Mouse (Mus musculus) heart, postnatal 25 days (tissue): ENCODE results near the gene Map10. TPM values are rescaled to one million over a fixed set of nuclear protein-coding genes. Genes with fewer than 3 reads are reported as not detected.
A peak's percentile ranks its signal among the peaks of the same experiment; 100 is the strongest.

ENCODE experiments used
- DNase-seq: peaks from one replicate; pipeline ENCODE4 v3.0.0; 2022; ENCODE audit warnings: low spot score
- intact Hi-C: fragments of 180-260 bp; cut with DNase I; formaldehyde crosslinking; loops from one replicate; pipeline ENCODE4 v1.15.1; 2025
- total RNA-seq, 2 experiments: library from RNA; stranded (reverse); gene quantifications; 2 replicates each; pipeline ENCODE4 v1.2.3; 2021

Gene Map10
- total RNA-seq, 2 experiments from 2014 or later: 5.2 to 5.8 TPM

DNA sequence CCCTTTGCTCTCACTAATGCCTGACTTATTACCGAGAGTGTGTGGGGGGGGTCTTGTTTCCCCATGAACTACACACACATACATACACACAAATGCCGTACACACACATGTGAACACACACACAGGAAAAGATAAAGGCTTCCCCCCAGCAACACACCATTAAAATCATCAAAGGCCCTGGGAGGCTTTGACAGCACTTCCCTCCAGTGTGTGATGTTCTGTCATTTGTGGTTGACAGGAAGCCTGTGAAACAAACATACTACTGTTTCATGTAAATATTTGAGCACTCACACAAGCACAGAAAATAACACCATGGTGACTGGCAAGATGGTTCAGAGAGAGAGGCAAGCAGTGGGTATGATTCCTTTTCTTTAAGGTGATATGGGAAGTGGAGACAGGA, 2.4 kb upstream of the Map10 start:
- intact Hi-C loops: loop anchor here (5.0 kb wide), 2 partner anchors 55 to 90 kb away; no protein-coding TSS in a partner anchor
- DNase-seq: no peak

DNA sequence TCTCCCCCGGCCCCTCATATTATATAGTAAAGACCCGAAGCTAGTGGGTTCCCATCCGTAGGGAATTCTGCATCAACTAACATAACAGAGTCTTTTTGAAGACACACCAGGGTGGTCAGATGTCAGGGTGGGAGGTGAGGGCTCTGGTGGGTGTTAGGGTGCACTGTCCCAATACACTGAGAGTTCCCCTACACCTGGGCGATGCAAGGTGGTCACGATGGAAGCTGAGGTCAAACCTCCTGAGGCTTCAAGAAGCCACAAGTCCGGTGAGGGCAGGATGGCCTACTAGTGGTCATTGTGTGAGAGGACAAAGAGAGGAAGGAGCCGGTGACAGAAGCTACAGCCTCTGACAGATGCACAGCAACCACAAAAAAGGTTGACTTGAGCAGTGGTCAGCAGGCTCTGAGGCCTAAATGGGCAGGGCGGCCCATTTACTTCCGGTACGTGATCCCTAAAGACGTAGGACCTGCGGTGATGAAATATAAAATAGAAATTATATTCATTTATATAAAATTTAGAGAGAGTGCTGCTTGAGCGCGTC, 389 bp upstream of the Map10 start:
- intact Hi-C loops: loop anchor here (5.0 kb wide), 2 partner anchors 53 to 92 kb away; no protein-coding TSS in a partner anchor
- no peak for DNase-seq

DNA sequence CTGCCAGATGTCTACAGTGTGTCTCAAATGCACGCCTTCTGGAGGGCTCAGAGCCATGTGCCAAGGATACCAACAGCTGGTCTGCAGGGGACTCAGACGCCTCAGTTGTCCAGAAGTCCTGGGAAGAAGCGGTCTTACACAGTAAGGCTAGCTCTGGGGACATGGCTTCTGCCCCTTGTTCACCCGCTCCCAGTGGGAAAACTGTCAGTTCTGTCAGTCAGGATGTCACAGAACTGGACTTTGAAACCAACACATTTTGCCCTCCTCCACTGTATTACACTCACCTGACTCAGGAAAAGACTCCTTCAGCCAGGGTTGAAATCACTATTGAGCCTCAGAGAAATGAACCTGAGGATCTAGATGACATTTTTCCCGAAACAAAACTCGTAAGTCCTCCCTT, 802 bp downstream of the Map10 start:
- DNase-seq: no peak
- intact Hi-C loops: no loop called here

DNA sequence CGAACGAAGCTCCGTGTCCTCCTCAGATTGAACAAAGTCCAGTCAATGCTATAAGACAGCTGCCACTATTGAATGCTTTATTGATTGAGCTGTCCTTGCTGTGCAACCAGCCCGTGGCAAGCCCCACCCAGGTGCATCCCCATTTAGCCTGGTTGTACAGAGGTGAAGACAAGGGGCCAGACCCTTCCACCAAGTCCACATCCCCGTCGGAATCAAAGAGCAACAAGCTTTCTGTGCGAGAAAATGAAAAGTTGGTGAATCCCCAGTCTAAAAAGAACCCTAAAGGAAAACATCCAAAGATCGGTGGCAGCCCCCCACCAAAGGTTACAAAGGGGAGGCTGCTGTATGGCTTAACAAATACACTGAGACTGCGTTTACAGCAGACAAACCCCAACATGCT, 1.3 kb downstream of the Map10 start:
- intact Hi-C loops: no loop called here
- no peak for DNase-seq

DNA sequence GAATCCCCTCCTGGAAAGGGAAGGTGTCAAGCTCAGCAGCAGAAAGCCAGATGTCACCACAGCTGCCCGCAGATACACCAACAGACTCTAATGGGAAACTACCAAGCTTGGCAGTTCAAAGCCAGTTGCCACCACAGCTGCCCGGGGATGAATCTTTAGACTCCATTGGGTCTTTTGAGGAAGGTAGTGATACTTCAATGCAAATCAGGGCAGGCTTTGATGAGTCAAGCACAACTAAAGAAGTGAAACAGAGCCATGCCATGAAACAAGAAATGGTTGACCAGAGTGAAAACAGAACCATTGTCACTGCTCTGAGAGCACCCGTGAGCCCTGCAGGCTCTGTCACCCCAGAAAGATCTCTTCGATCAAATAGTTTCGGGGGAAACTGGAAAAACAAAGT, 1.8 kb downstream of the Map10 start:
- no peak for DNase-seq
- intact Hi-C loops: no loop called here

DNA sequence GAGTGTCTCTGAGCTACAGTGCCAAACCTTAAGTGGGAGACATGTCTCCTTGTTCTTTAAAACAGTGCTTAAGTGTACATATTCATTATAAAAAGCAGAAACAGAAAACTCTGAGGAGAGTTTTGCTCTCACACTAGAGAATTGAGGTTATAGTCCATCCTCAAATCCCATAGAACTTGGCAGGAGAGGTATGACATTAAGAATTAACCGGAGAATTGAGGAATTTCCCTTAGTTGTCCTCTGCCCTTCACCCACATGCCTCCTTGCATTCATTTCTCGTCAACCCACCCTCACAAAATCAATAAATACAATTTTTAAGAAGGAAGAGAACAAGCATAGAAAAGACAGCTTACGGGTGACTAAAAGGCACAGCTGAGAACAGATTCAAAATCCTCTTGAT, 6.2 kb downstream of the Map10 start:
- DNase-seq: no peak
- intact Hi-C loops: no loop called here

DNA sequence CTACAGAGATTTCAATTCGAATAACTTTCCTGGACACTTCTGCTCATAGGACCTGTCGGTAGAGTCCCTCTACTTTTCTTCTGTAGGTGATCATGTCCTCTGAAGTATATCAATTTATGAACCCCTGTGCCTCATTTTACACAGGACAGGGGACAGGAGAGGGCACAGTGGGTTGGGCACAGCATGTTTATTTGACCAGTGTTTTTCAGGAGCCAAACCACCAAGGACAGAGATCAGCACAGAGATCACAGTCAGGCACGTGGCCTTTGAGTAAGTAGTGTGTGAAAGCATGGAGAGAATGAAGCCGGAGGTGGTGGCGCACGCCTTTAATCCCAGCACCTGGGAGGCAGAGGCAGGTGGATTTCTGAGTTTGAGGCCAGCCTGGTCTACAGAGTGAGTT, 7.9 kb downstream of the Map10 start:
- DNase-seq: no peak
- intact Hi-C loops: no loop called here

DNA sequence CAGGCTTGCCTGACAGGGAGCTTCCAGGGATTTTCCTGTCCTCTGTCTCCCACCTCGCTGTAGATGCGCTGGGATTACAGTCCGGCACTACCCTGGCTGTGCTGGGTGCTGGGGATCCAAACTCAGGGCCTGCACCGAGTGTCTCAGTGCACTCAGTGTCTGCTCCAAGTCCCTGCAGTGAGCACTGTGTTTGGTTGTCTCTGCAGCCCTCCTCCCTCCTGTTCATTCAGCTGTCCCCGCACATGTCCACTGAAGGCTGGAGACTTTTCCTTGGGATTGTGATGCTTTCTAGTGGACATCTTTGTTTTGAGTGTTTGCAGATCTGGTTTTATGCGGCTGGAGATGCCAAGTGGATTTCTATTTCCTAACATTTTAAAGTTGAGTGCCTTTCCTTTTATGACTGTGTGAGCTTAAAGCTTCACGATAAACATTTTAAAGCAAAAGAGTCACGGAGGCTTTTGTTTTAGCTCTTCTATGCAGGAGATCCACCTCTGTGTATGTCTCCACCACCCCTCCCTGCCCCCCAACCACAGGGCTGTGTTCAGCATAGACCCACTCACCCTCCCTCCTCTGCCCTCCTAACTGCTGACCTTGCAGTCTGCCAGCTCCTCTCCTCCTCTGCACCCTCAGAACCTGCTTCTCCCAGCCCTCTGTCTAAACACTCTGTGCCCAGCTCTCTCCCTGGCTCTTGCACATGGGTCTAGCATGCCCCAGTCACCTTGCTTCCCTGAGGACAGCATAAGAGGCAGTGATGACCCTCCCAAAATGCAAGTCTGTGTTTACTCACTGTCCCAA, 9.4 kb downstream of the Map10 start:
- no peak for DNase-seq
- intact Hi-C loops: no loop called here

DNA sequence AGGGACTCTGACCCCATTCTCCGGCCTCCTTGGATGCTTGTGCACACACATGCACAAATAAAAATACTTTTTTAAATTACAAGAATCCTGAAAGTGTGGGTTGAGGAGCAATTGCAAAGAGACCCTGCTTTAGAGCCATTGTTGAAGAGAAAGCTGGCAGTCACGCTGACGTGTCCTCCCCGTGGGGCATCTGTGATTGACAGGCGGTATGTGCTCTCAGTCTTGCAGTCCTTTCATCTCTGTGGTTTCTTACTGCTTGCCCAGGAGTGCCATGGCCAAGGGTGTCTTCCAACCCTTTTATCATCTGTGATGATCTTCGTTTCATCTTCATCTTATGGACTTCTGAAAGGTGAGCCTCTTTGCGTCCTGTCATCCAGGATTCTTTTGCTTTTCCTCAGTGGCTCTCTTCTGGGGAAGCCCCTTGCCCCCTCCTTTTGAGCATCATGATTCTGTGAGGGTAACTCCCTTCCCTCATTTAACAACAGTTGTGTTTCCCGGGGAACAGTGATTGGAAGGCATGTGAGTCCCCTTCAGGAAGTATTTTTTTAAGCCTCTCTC, 11.3 kb downstream of the Map10 start:
- intact Hi-C loops: no loop called here
- DNase-seq: no peak

DNA sequence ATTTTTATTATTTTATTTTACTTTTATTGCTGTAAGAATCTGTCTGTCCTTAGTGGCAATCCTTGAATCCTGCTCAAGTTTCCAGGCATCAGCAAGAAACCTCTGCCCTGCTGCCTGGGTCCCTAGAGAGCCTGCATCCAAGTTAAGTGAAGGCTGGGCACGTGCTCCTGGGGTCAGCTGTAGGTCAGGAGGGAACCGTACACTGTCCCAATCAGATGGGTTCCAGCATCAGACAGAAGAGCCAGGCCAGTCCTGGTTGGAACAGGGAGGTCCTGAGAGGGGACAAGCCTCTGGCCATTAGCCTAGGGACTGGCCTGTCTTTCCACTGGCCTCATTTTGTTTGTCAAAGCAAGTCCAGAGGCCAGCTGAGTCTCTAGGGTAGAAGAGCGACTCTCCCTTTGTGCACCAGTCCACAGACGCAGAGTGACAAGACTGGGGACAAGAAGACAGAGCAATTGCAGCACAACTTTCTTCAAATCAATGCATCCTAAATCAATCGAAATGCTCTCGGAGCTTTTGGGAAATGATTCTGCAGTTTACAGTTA, 15.7 kb downstream of the Map10 start:
- intact Hi-C loops: no loop called here
- DNase-seq: no peak

DNA sequence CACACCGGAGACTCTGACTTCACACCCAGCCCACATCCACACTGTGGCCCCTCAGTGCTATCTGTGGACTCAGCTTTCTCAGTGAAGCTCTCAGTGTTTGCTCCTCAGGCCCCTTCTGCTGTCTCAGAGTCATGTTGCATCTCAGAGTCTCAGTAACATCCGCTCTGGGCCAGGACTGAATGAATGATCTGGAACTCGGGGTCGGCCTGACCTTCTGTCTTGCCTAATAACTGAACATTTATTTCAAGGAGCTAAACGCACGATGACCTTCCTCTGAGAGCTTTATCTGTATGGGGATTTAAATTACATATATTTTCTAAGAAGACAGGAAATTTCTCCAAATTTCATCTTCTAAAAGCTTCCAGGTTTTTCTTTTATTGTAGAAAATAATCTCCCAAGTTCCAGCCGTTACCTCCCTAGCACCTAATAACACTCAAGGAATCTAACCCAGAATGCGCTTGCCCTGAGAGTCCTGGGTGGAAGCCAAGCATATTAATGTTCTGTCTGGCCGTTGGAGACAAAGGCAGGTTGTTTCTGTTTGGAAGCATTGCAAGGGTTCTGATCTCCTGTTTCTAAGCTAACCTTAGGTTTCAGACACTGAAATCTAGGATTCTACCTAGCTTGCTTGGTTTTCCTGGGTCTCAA, 16.7 kb downstream of the Map10 start:
- DNase-seq: no peak
- intact Hi-C loops: no loop called here

DNA sequence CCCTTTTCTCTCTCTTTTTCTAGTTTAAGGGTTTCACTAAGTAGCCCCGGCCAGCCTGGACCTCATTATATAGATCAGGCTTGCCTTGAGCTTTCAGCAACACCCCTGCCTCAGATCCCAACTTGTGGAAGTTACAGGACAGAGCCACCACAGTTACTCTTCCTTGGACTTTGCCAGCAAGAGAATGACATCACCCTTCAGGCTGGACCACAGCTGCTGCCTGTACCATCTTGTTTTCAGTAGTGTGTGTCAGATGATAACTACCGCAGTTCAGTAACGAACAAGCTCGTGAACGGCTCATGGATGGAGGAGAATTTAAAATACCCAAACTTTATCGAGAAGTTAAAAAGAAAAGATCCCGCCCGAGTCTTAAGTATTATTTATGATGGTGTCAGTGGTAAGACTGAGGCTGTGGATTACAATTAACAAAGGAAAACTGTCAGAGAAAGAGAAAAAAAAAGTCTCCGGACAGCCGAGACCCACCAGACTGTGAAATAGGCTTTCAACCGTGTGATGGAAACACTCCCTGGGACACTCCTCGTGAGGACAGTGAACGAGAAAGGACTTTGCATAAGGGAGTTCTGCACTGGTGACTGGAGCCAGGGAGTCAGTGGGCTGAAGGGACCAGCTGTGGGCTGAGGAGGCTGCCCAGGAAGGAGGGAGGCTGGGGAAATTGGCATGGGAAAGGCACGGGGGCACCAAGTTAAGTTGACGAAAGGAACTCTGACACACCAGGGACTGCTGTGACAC, 20.7 kb downstream of the Map10 start:
- no peak for DNase-seq
- intact Hi-C loops: no loop called here

DNA sequence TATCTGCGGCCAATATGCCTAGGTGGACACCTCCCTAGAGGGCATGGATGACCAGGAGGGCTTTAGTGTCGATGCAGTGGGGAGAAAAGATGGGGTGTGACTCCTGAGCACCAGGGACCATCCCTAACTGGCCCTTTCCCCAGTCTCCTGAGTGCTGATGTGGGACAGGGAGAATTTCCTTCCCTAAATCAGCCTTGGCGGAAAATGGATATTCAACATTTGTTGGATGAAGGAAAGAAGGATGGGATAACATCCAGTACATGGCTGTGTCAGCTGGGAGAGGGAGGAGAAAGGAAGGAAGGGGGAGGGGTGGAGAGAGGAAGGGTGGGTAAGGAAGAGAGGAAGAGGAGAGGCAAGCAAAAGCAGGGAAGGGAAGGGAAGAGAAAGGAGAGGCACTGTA, 21.3 kb downstream of the Map10 start:
- DNase-seq: peak; percentile 20
- intact Hi-C loops: no loop called here

DNA sequence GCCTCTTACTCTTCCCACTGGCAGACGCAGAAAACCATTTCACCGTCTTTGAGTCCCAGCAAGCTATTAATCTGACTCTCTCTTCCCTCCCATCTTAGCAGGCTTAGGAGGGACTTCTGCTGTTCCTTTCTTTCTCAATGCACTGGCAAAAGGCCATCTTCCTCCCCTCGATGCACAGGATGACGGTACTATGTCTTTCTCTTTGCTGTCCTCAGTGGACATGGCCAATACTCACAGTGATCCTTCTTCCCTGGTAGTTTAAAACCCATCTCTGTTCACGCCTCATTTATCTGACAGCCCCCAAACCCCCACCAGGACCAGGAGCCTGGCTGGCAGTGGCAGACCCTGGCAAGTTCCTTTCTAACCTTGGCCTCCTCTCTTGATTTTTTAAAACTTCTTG, 22.8 kb downstream of the Map10 start:
- DNase-seq: no peak
- intact Hi-C loops: no loop called here

DNA sequence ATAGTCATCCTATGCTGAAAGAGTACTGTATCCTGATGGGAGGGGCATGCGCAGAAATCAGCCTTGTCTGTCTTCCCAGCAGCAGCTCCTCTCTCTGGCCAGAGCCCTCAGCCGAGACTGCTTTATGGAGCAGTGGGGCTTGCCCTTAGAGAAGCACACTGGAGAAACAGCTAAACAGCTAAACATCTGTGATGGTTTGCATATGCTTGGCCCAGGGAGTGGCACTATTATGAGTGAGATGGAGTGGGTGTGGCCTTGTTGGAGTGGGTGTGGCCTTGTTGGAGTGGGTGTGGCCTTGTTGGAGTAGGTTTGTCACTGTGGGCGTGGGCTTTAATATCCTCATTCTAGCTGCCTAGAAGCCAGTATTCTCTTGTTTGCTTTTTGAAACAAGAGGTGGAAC, 23.6 kb downstream of the Map10 start:
- intact Hi-C loops: no loop called here

DNA sequence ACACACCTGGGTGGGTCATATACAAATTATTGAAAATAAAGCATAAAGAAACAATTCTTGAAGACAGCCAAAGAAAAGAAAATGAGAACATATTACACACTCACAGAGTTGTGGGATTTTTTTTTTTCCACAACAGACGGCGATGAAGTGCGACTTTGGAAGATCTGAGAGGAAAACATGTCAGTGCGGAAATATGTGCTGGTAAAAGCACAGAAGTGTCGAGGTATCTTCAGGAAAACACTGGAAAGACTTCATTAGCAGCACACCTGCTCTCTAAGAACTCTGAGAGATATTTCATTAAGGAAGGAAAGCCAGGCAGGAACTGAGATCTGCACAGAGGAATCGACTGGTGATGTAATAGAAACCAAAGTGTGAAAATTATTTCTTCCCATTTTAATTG, 26.3 kb downstream of the Map10 start:
- no peak for DNase-seq
- intact Hi-C loops: no loop called here

More for the DNA sequence above, 23.6 kb downstream of the Map10 start:
- no peak for DNase-seq

DNA sequence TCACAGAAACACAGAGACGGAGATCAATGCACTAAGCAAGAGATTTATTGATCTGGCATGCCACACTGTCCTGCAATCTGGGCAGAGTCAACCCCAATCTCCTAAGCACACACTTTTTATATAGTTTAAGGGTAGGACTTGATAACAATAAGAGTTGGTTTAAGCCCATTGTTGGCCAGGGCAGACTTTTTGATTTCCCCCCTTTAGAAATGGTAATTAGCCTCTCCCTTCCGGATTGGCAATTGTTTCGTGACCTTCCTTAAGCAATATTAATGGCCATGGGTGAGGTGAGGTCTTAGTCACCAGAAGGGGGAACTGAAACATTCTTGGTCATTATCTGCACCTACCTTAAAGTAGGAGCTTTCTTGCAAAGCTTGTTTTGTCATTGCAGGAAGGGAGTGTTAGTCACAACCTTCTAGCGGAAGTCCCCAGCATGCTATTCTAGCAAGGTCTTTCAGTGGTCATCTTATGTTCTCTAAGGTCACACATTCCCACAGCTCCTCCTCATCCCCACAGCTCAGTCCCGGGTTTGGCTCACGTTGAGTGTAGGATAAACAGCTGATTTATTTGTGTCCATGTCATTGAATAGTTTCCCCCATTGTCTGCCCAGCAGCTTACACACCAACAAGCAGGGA, 29.9 kb downstream of the Map10 start:
- intact Hi-C loops: no loop called here
- DNase-seq: no peak

DNA sequence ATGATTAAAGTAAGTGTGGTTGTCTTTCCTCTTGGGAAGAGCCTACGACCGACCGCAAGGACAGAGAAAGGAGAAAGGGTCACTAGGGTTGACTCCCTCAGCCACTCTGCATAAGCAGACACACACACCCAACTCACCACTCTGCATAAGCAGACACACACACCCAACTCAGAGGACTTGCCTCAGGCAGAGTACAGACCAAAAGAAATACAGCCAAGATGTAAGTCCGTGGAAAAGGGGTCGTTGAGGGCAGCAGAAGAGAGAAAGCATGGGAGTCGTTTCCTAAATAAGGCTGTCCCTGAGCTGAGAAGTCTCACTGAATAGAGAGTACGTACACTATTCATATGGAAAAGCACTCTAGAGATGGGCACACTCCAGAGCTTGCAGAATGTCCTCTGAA, 30.8 kb downstream of the Map10 start:
- intact Hi-C loops: no loop called here
- DNase-seq: no peak

DNA sequence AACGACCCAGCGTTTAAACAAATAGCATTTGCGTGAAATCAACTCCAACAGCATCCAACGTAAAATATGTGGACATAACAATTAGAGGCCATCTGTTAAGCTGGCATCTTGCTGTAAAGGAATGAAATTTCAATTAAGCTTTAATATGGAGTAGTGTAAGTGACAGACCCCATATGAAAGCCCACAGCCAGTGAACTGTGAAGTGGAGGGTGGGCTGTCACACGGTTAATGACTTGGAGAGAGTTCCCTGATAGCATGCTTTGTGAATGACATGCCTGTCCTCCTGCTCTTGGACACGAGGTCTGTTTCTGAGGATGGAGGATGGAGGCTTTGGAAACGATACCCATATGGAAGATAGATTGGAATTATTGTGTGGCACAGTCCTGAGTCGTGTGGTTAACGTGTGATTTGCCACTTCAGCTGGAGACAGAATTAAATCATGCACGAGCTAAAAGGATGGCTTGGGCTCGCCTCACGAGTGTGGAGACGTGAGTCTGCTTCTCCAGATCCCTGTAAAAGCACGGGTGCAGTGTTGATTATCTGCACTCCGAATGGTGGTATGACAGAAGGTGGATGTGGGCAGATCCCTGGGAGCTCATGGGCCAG, 33.4 kb downstream of the Map10 start:
- intact Hi-C loops: no loop called here
- no peak for DNase-seq
